Mouse (Mus musculus) cerebellum, adult 2 months (tissue): Measurements from ENCODE around the gene Slu7. TPM values are rescaled to one million over a fixed set of nuclear protein-coding genes. Genes with fewer than 3 reads are reported as not detected.

ENCODE experiments used
- DNase-seq, 2 experiments: peaks; one replicate each; pipeline ENCODE4 v3.0.0; 2021
- H3K27ac ChIP-seq: fragments of 200-500 bp; 2 replicates; pipeline ENCODE4 v1.5.1; 2012; ENCODE audit warnings: low read length, control low read depth, inconsistent platforms; ENCODE audit not compliant: insufficient read depth
- H3K27me3 ChIP-seq: fragments of 200-500 bp; 2 replicates; pipeline ENCODE4 v1.6.1; 2012; ENCODE audit warnings: inconsistent platforms, mild to moderate bottlenecking, low read length, moderate library complexity; ENCODE audit not compliant: control insufficient read depth, insufficient read depth
- H3K4me1 ChIP-seq: fragments of 200-500 bp; 2 replicates; pipeline ENCODE4 v1.6.1; 2011; ENCODE audit warnings: low read length; ENCODE audit not compliant: control insufficient read depth, insufficient read depth
- H3K4me3 ChIP-seq: fragments of 200-500 bp; replicated peaks from 2 replicates; pipeline ENCODE3; 2011; ENCODE audit warnings: mild to moderate bottlenecking, low read depth, low read length, control low read depth; ENCODE audit not compliant: insufficient read depth
- CTCF ChIP-seq: fragments of 200-500 bp; IDR thresholded peaks from 2 replicates; pipeline ENCODE4 v1.5.1; 2011; ENCODE audit warnings: low read depth, mild to moderate bottlenecking, control low read depth, low read length, moderate library complexity, borderline replicate concordance; ENCODE audit not compliant: insufficient read depth
- POLR2A ChIP-seq: fragments of 200-500 bp; IDR thresholded peaks from 2 replicates; pipeline ENCODE4 v1.6.1; 2011; ENCODE audit warnings: low read length, control low read depth, borderline replicate concordance; ENCODE audit not compliant: insufficient read depth
- WGBS: fragments of 180-500 bp; shearing (Covaris S2); methylation state at CpG from one replicate; pipeline ENCODE4 v1.1.7; 2018; 5-methylcytosine and 5-hydroxymethylcytosine counted together
- polyA plus RNA-seq: library from polyadenylated mRNA; depleted of rRNA; stranded (reverse); fragments of >200 nt; gene quantifications from 2 replicates; pipeline ENCODE4 v1.2.3, GENCODE M21; 2012

Slu7 gene
- polyA plus RNA-seq, 1 experiment: 28.5 TPM

DNA sequence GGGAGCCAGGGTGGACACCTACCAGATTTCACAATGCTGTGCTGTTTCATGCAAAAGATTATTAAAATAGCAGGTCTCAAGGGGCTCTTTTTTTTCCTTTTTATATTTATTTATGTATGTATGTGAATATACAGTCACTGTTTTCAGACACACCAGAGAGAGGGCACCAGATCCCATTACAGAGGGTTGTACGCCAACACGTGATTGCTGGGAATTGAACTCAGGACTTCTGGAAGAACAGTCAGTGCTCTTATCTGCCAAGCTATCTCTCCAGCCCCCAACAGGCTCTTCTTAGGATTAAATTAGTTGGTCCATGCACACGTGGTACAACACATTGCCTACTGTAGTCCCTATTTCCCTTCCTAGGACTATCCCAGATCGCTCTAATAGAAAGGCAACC lies 40.2 kb upstream of the Slu7 start:
- no peaks in the 10 kb centered on the region for H3K27me3 ChIP-seq
- 91% methylated on average over 4 of the region's 4 CpGs for WGBS
- H3K4me3 ChIP-seq: no peak overlapping the region
- no peak overlapping the region for H3K27ac ChIP-seq
- no peaks in the 10 kb centered on the region; the same call in 1 of the 2 replicates for H3K4me1 ChIP-seq
- DNase-seq: no peak
- TF ChIP-seq POLR2A (no peak), CTCF (no peak)

DNA sequence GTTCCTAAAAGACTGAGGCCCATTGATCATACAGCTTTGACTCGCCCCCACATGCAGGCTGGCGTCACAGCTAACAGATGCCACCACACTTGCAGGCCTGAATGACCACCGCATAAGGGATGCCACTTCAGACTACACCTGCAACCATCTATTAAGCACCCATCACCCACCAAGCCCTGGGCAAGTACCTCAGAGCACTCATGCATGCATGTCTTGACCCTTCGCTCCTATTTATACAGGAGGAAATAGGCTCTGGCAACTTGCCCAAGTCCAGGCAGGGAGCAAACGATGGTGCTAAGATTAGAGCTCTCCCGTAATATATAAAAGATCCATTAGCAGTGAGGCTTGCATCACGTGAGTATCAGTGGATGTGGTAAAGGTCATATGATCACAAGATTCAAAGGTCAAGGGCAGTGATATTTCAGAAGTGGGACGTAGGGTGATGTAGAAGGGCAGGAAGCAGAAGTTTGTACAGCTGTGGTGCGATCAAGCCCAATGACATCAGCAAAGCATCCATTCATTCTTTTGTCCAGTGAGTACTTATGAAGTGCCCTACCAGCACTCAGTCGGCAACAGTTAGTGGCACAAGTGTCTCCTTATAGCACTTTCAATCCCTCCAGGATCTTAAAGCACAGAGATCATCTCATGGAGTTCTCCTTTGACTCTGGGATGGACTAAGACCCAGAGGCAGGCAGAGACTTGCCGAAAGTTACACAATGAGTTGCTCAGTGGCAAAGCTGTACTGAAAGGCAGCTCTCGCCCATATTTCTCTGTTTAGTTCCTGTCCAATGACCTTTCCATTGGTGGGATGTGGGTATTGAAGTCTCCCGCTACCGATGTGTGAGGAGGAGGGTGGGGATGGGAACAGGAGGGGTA lies 38.2 kb upstream of the Slu7 start:
- Histone ChIP-seq H3K27me3 (no peaks in the 10 kb centered on the region), H3K4me1 (peaks cover 2% of the 10 kb centered on the region; the same call in 1 of the 2 replicates), H3K4me3 (no peak overlapping the region), H3K27ac (no peak overlapping the region)
- DNase-seq: no peak
- WGBS: 79% methylated on average over 14 of the region's 14 CpGs
- TF ChIP-seq POLR2A (no peak), CTCF (no peak)

DNA sequence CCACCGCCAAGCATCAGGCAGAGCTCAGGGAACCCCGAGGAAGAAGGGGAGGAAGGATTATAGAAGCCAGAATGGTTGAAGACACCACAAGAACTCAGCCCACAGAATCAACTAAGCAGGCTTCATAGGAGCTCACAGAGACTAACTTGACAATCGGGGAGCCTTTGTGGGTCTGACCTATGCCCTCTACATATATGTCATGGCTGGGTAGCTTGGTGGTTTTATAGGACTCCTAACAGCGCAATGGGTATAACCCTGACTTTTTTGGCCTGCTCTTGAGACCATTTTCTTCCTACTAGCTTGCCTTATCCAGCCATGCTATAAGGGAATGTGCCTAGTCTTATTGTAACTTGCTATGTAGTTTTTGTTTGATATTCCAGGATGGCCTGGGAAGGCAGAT lies 37.3 kb upstream of the Slu7 start:
- 88% methylated on average over 4 of the region's 4 CpGs for WGBS
- Histone ChIP-seq H3K27ac (no peak overlapping the region), H3K27me3 (no peaks in the 10 kb centered on the region), H3K4me1 (peaks cover 3% of the 10 kb centered on the region; the same call in 1 of the 2 replicates), H3K4me3 (no peak overlapping the region)
- TF ChIP-seq POLR2A: no peak
- no peak for TF ChIP-seq CTCF
- no peak for DNase-seq

DNA sequence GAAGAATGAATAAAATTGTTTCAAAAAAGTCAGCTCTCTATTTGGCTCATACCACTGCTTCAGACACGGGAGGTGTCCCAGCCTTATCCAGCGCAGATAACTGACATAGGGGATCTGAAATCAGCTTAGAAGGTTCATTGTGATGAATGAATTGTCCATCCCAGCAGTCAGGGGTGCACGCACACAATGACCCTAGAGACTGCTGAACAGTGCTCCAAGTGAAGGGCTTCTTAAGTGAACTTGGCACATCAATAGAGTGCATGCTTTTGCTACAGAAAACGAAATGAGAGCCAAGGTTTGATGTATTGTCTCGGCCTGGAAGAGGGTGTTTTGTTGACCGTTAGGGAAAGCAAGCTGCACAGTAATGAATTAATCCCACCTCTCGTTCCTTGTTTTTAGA lies 36.9 kb upstream of the Slu7 start:
- WGBS: 62% methylated on average over 7 of the region's 7 CpGs

DNA sequence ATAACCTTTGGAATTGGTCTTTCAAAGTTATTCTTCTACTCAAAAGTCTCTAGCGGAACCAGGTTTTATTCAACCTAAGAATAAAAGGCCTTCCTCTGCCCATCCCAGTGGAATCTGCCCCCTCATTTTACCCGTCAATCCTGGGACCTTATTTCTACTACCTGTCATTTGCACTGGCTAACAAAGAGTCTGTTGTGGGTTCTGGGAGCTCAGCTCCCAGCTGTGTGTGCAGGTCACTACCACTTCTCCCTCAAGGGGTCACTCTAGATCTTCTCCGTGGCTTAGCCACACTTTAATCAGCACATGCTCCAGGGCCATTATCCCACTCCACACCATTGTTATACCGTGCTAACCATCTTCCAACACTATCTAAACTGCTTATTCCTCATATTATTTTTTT lies 34.2 kb upstream of the Slu7 start:
- H3K4me3 ChIP-seq: no peak overlapping the region
- 52% methylated on average over 4 of the region's 4 CpGs for WGBS
- no peak for TF ChIP-seq POLR2A
- H3K27ac ChIP-seq: no peak overlapping the region
- DNase-seq: no peak
- H3K27me3 ChIP-seq: no peaks in the 10 kb centered on the region
- peaks cover 3% of the 10 kb centered on the region; the same call in 1 of the 2 replicates for H3K4me1 ChIP-seq

More for the DNA sequence above, 36.9 kb upstream of the Slu7 start:
- TF ChIP-seq POLR2A (no peak), CTCF (no peak)
- no peak for DNase-seq
- Histone ChIP-seq H3K4me1 (peaks cover 3% of the 10 kb centered on the region; the same call in 1 of the 2 replicates), H3K27ac (no peak overlapping the region), H3K4me3 (no peak overlapping the region), H3K27me3 (no peaks in the 10 kb centered on the region)

DNA sequence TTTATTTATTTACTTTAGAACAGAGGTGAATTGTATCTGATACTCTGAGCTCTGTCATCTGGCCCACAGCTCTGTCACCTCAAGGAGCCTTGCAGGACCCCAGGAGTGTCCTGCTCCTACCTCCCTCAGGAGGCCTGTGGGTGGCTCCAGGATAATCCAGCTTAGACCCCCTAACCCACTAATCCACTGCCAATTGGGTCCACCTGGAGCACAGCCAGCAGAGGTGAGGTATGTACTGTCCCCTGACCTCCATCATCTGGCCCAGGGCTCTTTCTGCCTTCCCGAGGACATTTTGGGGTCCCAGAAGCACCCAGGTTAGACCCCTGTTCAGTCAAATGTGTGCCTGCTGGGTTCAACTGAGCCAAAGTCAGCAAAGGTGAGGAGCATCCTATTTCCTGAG lies 33.4 kb upstream of the Slu7 start:
- no peak overlapping the region for H3K4me3 ChIP-seq

DNA sequence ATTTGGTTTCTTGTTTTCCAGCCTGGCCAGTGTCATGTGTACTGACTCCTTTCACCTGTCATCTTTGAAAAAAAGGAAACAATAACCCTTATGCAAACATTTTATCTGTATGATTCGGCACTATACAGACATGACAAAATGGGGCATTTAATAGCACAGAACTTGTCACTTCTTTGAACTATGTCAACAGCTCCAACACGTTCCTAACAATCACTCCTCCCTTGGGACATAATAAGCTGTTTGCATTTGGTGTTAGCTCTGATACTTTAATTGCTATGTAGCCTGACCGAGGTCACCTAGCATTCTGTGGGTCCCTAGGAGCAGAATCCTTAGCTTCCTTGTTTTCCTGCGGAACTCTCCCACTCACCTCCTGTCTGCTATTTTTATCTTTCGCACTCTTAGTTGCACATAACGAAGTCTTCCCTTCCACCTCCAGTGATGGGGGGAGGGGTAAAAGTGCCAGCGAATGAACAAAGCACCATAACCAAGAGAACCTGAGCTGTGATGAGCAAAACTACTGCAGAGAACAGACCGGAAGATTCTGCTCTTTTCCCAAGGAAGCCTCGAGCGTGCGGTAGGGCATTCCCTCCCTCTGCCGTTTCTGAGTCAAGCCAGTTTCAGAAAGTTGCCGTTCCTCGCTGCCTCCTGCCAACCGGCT lies 29.3 kb upstream of the Slu7 start:
- peaks cover 3% of the 10 kb centered on the region; the same call in 1 of the 2 replicates for H3K4me1 ChIP-seq
- DNase-seq: no peak
- H3K27me3 ChIP-seq: no peaks in the 10 kb centered on the region
- 92% methylated on average over 15 of the region's 15 CpGs for whole genome bisulfite sequencing
- H3K27ac ChIP-seq: no peak overlapping the region
- TF ChIP-seq CTCF: no peak
- no peak for TF ChIP-seq POLR2A
- no peak overlapping the region for H3K4me3 ChIP-seq

More for the DNA sequence above, 33.4 kb upstream of the Slu7 start:
- peaks cover 3% of the 10 kb centered on the region; the same call in 1 of the 2 replicates for H3K4me1 ChIP-seq
- no peak overlapping the region for H3K27ac ChIP-seq
- TF ChIP-seq CTCF: no peak
- TF ChIP-seq POLR2A: no peak
- 91% methylated on average over 1 of the region's 1 CpGs for WGBS
- H3K27me3 ChIP-seq: no peaks in the 10 kb centered on the region
- no peak for DNase-seq

DNA sequence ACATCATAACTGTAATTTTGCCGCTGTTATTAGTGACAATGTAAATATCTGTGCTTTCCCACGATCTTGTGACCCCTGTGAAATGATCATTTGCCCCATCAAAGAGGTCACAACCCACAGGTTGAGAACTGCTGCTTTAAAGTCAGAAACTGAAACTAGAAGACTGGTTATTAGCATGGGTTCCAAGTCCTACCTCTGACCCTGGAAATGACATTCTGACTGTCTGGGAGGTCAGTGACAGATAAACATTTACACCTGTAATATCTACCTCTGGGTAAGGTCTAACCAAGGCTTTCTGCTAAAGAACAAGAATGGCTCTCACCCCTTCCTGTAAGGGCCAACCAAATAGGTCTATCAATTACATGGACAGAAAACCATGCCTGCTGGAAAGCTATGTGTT lies 24.7 kb upstream of the Slu7 start:
- TF ChIP-seq CTCF: no peak
- H3K4me1 ChIP-seq: no peaks in the 10 kb centered on the region
- no peak overlapping the region for H3K27ac ChIP-seq
- no peak for DNase-seq
- no peak overlapping the region for H3K4me3 ChIP-seq
- no peaks in the 10 kb centered on the region for H3K27me3 ChIP-seq
- 86% methylated on average over 2 of the region's 2 CpGs for WGBS
